Mouse (Mus musculus) right cerebral cortex, adult 18-20 months (tissue): ENCODE data around the gene Prodh2.
"Not testable (repeated sequence)": the region's sequence is repeated elsewhere in the genome, so short reads cannot be mapped to it uniquely, and the experiment has no call there.

Experiments used
- DNase-seq: peaks from one replicate; pipeline ENCODE4 v3.0.0; 2022; ENCODE audit warnings: mixed read lengths

Gene Prodh2

DNA sequence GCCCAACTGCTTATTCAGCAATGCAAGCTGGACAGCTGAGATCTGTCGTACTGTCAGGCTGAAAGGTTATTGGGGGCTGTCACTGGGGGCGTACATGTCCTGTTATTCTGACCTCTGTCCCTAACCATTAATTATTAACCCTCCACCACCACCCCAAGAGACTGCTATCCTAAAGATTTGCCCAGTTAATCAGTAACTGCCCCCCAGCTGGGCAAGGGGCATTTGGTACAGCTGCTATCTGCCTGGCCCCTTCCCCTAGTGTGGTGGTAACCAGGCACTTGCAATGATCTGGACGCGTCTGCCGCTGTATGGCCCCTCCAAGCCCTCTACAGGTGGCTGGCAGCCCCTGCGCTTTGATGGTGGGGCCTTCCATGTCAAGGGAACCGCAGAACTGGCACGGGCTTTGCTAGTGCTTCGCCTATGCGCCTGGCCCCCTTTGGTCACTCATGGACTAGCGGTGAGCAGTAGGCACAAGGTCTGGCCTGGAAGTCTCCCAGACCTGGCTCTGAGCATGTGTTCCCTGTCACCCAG, at the start of gene Prodh2:
Prodh2 (plus strand) TSS at position 222 of the 531 bp plus-strand sequence.
- DNase-seq = no peak

- DNase-seq = no peak
These were observed 49.7 kb upstream of the Prodh2 start for GRCm38 (mm10) chr7:30443696-30444095.

GRCm38 (mm10) chr7:30444154-30444970, 49.1 kb upstream of the Prodh2 start:
- DNase-seq = peak; percentile 83

DNA sequence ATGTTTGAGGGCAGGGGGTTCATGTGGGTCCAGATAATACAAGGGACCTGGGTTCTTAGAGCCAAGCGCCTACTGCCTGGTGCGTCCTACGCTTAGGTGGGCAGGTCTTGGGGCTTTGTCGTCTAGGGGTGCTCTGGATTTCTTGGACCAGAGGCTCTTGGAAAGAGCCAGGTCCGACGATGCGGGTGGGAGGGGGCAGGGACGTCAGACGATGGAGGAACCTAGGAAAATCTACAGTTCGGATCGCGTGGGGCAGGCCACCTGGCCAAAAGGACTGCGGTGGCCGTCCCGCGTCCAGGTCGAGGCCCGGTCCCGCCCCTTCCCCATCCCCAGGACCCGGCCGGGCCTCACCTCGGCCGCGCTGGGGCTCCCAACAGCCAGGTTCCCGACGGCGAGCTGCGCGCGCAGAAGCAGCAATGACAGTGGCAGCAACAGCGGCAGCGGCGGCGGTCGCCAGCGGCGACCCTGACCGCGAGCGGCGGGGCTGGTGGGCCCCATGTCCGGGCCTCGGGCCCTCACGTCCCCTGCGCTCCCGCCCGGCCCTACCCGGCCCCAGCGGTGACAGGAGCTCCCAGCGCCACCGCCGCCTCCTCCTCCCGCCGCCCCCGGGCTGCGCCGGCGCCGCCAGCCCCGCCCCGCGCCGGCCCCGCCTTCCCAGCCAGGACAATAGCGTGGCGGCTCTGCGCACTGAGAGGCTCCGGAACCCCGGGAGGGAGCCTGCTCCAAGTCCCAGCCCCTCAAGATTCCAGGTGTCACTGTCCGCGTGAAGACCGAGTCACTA, 48.3 kb upstream of the Prodh2 start, which contains the start of gene Aplp1:
Aplp1 (minus strand) TSS at position 565 of the 781 bp plus-strand sequence.
- peak; percentile 90 for DNase-seq

GRCm38 (mm10) chr7:30450241-30450640, 43.2 kb upstream of the Prodh2 start:
- no peak for DNase-seq

GRCm38 (mm10) chr7:30453327-30453726, 40.1 kb upstream of the Prodh2 start:
- DNase-seq = no peak

DNA sequence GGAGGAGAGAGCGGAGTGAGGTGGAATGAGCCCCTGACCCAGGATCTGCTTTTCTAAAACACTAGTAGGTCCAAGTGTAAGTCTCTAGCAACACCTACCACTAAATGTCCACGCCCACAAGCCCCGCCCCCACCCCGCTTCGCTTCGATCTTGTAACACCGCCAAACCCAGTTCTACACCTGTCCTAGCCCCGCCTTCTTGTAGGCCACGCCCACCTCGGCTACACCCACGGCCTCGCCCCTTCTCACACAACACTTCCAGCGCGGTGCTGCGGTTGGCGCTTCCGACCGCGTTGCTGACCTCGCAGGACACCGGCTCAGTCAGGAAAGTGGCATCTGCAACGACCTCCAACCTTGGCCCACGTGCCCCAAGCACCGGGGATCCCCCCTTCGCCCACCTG, 39.7 kb upstream of the Prodh2 start:
- DNase-seq = no peak

DNA sequence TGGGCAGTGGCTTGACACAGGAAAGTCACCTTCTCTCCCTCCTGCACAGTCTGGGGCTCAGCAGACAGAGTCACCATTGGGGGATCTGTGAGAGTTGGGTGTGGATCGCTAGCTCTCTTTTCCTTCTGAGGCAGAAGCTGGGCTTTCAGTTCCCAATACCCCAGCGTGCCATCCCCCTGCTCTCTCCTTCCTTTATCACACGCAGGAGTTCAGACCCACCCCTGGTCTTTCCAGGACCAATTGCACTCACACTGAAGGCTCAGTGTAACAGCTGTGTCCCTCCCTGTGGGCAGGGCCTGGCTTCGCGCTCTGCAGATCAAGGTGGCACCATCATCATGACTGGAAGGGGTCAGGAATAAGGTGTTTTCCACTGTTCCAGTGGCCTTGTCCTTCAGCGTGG, 39.2 kb upstream of the Prodh2 start:
- no peak for DNase-seq

DNA sequence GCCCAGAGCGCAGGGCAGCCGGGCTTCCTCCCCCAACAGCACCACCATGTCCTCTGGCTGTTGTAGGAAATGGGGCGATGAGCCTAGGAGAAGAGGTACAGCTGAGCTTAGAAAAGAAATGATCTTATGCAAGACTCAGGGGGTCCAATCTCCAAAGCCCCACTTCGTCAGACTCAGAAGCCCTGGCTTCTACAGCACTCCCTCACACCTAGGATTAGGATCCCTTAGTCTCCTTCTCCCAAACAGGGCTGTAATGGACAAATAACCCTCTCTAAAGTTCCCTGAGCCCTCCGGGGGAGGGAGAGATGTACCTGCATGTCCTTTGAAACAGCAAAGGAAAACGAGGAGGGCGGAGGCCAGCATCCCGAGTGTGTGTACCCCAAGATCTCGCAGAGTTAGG, 36.9 kb upstream of the Prodh2 start:
- no peak for DNase-seq

- DNase-seq = no peak
These were observed 36.4 kb upstream of the Prodh2 start for GRCm38 (mm10) chr7:30456911-30457628.

DNA sequence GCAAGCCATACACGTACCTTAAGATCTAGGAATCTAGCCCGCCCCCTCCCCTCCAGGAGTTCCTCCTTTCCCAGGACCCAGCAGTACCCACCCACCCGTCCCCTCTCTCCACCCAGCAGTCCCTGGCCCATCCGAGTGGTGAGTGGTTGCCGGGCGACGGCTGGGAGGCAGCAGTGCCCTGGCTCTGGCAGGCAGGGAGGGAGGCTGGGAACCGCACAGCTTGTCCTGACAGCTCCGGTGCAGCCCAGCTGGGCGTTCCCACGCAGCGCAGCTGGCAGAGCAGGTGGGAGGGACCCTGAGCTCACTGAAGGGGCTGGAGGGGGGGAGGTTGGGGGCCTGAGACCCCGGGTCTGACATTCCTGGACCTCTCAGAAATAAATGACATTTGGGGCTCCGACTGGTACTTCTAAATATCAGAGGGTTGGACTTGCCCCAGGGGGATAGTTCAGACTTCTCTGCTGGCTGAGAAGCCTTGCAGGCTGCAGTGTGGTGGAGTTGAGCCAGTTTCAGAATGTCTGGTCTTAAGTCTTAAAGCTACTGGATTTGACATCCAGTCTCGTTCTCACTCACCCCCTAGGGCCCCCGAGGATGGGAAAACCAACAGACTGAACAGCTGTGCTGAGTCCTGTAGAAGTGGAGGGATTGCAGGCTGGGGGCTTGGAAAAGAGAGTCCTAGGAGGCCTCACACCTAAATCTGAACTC, 35.6 kb upstream of the Prodh2 start, which contains the start of the genes Kirrel2 and Nphs1:
Kirrel2 (minus strand) TSS at position 62 of the 702 bp plus-strand sequence.
Nphs1 (plus strand) TSS at position 687 of the 702 bp plus-strand sequence.
- peak; percentile 79 for DNase-seq

GRCm38 (mm10) chr7:30459484-30459883, 33.9 kb upstream of the Prodh2 start:
- DNase-seq = no peak

DNA sequence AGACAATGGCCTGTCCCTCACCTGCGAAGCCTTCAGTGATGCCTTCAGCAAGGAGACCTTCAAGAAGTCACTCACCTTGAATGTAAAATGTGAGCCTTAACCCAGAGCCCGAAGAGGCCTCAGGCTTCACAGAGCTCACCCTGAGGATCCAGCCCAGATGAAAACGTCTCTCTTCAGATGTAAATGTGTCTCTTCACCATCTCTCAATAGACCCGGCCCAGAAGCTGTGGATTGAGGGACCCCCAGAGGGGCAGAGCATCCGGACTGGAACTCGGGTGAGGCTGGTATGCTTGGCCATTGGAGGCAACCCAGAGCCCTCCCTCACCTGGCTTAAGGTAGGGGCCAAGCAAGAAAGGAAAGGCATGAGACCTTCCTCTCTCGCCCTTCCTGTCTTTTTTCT, 29.9 kb upstream of the Prodh2 start:
- no peak for DNase-seq

DNA sequence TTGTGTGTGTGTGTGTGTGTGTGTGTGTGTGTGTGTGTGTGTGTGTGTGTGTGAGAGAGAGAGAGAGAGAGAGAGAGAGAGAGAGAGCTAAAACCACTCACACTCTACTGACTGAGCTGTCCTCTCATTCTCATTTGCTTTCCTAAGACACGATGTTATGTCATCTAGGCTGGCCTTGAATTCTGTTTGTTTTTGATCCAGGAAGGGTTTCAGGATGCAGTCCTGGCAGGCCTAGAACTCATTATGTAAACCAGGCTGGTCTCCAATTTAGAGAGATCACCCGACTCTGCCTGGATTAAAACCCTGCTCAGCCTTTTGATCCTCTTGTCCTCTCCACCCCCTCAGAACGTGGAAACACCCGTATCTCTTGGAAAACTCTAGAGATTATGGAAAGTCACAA, 29.4 kb upstream of the Prodh2 start:
- DNase-seq = no peak

- DNase-seq = no peak
These were observed 28.6 kb upstream of the Prodh2 start for GRCm38 (mm10) chr7:30464816-30465300.

DNA sequence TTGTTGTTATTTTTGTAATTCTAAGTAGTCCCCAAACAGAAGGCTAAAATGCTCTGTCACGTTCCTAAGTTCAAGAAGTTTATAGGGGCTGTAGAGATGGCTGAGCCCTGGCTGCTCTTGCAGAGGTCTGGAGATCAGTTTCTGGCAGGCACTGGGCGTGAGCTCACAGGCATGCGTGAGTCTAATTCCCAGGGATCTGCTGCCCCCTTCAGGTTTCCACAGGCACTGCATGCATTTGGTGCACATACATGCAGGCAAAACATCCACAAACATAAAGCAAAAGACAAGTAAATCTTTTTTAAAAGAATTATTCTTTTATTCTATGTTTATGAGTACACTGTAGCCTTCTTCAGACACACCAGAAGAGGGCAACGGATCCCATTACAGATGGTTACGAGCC, 21.0 kb upstream of the Prodh2 start:
- DNase-seq = no peak

DNA sequence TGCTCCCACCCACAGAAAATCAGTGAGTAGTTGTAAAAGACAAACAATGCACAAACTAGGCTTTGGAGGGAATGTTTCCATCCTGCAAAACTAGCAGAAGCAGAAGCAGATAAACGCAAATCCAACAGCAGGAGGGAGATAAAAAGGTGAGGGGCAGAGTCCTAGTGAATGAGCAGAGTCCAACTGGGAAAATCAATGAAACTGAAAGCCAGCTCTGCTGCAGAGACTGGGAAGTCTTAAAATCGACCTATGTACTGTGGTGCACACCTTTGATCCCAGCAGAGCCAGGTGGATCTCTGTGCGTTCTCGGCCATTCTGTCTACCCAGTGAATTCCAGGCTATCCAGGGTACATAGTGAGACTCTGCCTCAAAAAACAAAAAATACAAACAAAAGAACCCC, 18.4 kb upstream of the Prodh2 start:
- DNase-seq = no peak

- DNase-seq = not testable (repeated sequence)
These were observed 17.3 kb upstream of the Prodh2 start for GRCm38 (mm10) chr7:30476136-30476535.

- DNase-seq = peak; percentile 72
These were observed 15.7 kb upstream of the Prodh2 start for GRCm38 (mm10) chr7:30477415-30478381.

GRCm38 (mm10) chr7:30484250-30484649, 9.2 kb upstream of the Prodh2 start:
- no peak for DNase-seq
